Mouse (Mus musculus): ENCODE measurements at regions not wholly inside any gene's neighbourhood (a gene's known extent, or its start where the extent isn't known, plus 50 kb on each side); places are given as distances from the start of the nearest gene placed in this dataset.

DNA sequence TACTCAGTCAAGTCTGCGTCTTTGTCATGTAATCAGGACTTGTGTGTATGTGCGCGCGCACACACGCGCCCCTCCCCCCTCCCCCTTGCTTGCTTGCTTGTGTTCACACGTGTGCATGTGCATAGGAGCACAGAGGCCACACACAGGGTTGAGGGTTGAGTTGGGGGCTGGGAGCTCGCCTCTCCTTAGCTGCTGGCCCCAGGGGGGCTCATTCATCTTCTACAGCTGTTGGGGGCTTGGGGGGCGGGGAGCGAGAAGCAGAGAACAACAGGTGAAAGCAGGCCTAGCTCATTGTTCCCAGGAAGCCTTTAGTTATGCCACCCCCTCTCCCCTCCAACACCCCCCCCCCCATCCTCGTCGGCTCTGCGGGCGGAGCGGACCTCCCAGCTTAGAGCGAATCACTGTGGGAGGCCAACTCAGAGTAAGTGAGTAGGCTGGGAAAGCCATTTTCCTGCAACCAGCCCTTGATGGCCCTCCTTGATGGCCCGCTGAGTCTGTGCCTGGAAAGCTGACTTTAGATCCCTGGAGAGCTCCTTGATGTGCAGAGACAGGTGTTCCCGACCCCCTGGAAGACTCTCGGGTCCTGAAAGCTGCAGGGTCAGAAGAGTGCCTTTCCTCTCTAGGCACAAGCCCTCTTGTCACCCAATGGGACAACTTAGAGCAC, 78.8 kb downstream of the Asb13 start:
- 31% methylated on average over 19 of the region's 19 CpGs for WGBS
- no peaks in the 10 kb centered on the region for H3K27me3 ChIP-seq (ENCODE audit: control insufficient read depth, insufficient read depth, low read depth, low read length)
- H3K27ac ChIP-seq (ENCODE audit: low read length) = no peak overlapping the region
- H3K4me3 ChIP-seq (ENCODE audit: low read length) = no peak overlapping the region
- H3K4me1 ChIP-seq (replicated peaks; ENCODE audit: control insufficient read depth, insufficient read depth, low read length) = 0 out of 2 replicates have a peak, but pooled peaks cover 3% of the 10 kb centered on the region
- no peak overlapping the region for H3K9ac ChIP-seq (ENCODE audit: low read length)
- no peaks in the 10 kb centered on the region for H3K9me3 ChIP-seq (ENCODE audit: control insufficient read depth, low read length)
- ATAC-seq (ENCODE audit: low read depth) = no peak
- no peaks in the 10 kb centered on the region for H3K36me3 ChIP-seq (ENCODE audit: control insufficient read depth, insufficient read depth, low read length)
- no peak overlapping the region for H3K4me2 ChIP-seq (ENCODE audit: low read depth, low read length)

DNA sequence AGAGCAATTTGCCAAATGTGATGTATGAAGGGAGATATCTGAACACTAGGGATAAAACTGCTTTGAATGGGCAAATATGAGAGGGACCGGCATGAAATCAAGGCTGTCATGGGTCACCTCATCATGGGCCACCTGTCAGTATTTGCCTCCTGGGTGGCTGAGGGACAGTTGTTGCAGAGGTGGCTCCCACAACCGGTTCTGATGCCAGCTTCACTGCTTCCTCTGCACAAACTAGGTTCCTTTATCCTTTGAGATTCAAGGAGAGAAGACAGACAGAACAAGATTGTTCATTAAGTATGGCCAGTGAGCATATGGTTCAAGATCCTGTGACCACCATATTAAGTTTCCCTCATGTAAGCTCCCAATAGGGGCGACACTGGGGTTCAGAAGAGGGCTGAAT, 78.3 kb downstream of the Asb13 start:
- H3K4me1 ChIP-seq (replicated peaks; ENCODE audit: control insufficient read depth, insufficient read depth, low read length) = 0 out of 2 replicates have a peak, but pooled peaks cover 3% of the 10 kb centered on the region
- no peak for ATAC-seq (ENCODE audit: low read depth)
- H3K27ac ChIP-seq (ENCODE audit: low read length) = no peak overlapping the region
- H3K4me3 ChIP-seq (ENCODE audit: low read length) = no peak overlapping the region
- H3K9ac ChIP-seq (ENCODE audit: low read length) = no peak overlapping the region
- 32% methylated on average over 3 of the region's 3 CpGs for WGBS
- H3K9me3 ChIP-seq (ENCODE audit: control insufficient read depth, low read length) = no peaks in the 10 kb centered on the region
- no peak overlapping the region for H3K4me2 ChIP-seq (ENCODE audit: low read depth, low read length)
- H3K27me3 ChIP-seq (ENCODE audit: control insufficient read depth, insufficient read depth, low read depth, low read length) = no peaks in the 10 kb centered on the region
- H3K36me3 ChIP-seq (ENCODE audit: control insufficient read depth, insufficient read depth, low read length) = no peaks in the 10 kb centered on the region

DNA sequence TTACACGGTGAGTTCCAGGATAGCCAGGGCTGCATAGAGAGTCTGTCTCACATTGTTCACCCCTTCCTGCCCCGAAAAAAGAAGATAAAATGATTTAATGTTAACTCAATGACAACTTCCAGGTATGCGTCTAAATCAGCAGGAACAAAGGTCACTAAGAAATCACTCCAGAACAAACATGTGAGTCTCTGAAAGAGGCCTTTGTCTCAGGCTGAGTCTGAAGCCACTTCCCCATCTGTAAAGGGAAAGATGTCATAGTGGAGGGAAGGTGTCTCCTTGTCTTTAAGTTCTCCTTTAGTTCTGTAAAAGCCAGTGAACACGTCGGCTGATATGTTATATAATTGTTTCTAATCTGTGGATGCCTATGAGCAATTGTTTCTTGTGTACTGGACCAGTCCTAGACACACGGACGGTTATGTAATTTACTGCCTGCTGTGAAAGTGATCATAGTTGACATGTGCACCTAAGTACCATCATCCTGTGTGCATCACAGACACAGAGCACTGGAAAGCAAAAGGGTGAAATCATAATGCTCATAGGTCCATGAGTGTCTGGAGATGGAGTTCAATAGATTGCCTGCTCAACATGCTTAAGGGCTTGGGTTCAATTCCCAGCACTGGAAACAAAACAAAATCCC, 76.3 kb downstream of the Asb13 start:
- 58% methylated on average over 7 of the region's 7 CpGs for WGBS
- Histone ChIP-seq H3K27me3 (ENCODE audit: control insufficient read depth, insufficient read depth, low read depth, low read length) (no peaks in the 10 kb centered on the region), H3K4me3 (ENCODE audit: low read length) (no peak overlapping the region), H3K36me3 (ENCODE audit: control insufficient read depth, insufficient read depth, low read length) (no peaks in the 10 kb centered on the region), H3K4me1 (replicated peaks; ENCODE audit: control insufficient read depth, insufficient read depth, low read length) (0 out of 2 replicates have a peak, but pooled peaks cover 3% of the 10 kb centered on the region), H3K9ac (ENCODE audit: low read length) (no peak overlapping the region), H3K4me2 (ENCODE audit: low read depth, low read length) (no peak overlapping the region), H3K9me3 (ENCODE audit: control insufficient read depth, low read length) (no peaks in the 10 kb centered on the region), H3K27ac (ENCODE audit: low read length) (no peak overlapping the region)
- no peak for ATAC-seq (ENCODE audit: low read depth)

DNA sequence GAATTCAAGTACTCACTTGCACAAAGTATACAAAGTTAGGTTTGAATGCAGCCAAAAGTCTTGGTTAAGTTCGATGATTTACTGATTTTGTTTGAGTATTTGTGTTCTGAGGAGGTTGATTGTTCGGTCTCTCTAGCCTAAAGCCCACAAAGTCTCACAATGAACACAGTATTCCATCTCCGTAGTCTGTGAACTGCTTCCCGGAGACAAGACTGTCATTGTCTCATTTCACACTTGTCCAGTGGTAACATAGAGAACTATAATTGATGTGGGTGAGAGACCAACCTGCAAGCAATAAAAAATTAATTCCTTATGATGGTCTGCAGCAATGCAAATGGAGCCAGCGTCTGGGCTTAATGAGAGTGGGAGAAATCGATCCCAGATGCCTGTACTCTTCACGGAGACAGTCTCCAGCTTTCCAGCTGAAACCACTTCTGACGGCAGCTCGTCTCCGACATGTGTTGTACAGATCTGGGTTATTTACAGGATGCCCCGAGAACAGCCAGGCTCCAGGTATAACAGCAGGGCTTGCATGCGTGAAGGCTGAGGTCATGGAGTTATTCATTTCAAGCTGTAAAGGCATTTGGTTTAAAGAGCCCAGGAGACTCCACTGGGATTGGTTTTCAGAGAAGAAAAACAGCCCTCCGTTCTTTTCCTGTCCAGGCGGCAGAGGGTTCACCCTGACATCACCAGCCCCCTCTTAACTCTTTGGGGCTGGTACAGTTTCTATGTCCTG, 75.2 kb downstream of the Asb13 start:
- Histone ChIP-seq H3K27ac (ENCODE audit: low read length) (no peak overlapping the region), H3K36me3 (ENCODE audit: control insufficient read depth, insufficient read depth, low read length) (no peaks in the 10 kb centered on the region), H3K4me2 (ENCODE audit: low read depth, low read length) (peak overlapping the region; percentile 36; the same call in 1 of the 2 replicates), H3K9me3 (ENCODE audit: control insufficient read depth, low read length) (no peaks in the 10 kb centered on the region), H3K4me3 (ENCODE audit: low read length) (no peak overlapping the region), H3K9ac (ENCODE audit: low read length) (peak overlapping the region; percentile 51; the same call in 1 of the 2 replicates), H3K27me3 (ENCODE audit: control insufficient read depth, insufficient read depth, low read depth, low read length) (no peaks in the 10 kb centered on the region), H3K4me1 (replicated peaks; ENCODE audit: control insufficient read depth, insufficient read depth, low read length) (0 out of 2 replicates have a peak, but pooled peaks cover 3% of the 10 kb centered on the region)
- WGBS = 18% methylated on average over 14 of the region's 14 CpGs
- peak; percentile 59 for ATAC-seq (ENCODE audit: low read depth)

Data from lung, embryonic 16.5 days (tissue).